Mouse (Mus musculus): ENCODE data around the gene Psip1. TPM values are rescaled to one million over a fixed set of nuclear protein-coding genes. Genes with fewer than 3 reads are reported as not detected.

The Psip1 gene
- polyA plus RNA-seq, 1 experiment from 2014 or later = 396 TPM

GRCm38 (mm10) chr4:83439045-83439444, 47.2 kb downstream of the Psip1 start:
- Histone ChIP-seq H3K9ac (replicated peaks; ENCODE audit: low read length) (no peak overlapping the region), H3K4me1 (ENCODE audit: control insufficient read depth, insufficient read depth, low read length) (no peaks in the 10 kb centered on the region), H3K4me3 (replicated peaks; ENCODE audit: low read depth, low read length) (no peak overlapping the region), H3K27ac (replicated peaks; ENCODE audit: low read depth, low read length) (no peak overlapping the region), H3K4me2 (ENCODE audit: low read length) (no peak overlapping the region), H3K27me3 (ENCODE audit: control insufficient read depth, insufficient read depth, low read length) (no peaks in the 10 kb centered on the region), H3K36me3 (ENCODE audit: control insufficient read depth, insufficient read depth, low read length) (peaks cover 82% of the 10 kb centered on the region), H3K9me3 (ENCODE audit: control insufficient read depth, low read length) (no peaks in the 10 kb centered on the region)
- ATAC-seq (ENCODE audit: low FRiP score, low TSS enrichment) = no peak
- 38% methylated on average over 5 of the region's 5 CpGs for WGBS
- DNase-seq = no peak

- H3K4me2 ChIP-seq (ENCODE audit: low read length) = no peak overlapping the region
- no peaks in the 10 kb centered on the region for H3K27me3 ChIP-seq (ENCODE audit: control insufficient read depth, insufficient read depth, low read length)
- no peak for ATAC-seq (ENCODE audit: low FRiP score, low TSS enrichment)
- H3K9me3 ChIP-seq (ENCODE audit: control insufficient read depth, low read length) = no peaks in the 10 kb centered on the region
- no peaks in the 10 kb centered on the region for H3K4me1 ChIP-seq (ENCODE audit: control insufficient read depth, insufficient read depth, low read length)
- no peak for DNase-seq
- H3K4me3 ChIP-seq (replicated peaks; ENCODE audit: low read depth, low read length) = no peak overlapping the region
- peaks cover 91% of the 10 kb centered on the region for H3K36me3 ChIP-seq (ENCODE audit: control insufficient read depth, insufficient read depth, low read length)
- no peak overlapping the region for H3K27ac ChIP-seq (replicated peaks; ENCODE audit: low read depth, low read length)
- no peak overlapping the region for H3K9ac ChIP-seq (replicated peaks; ENCODE audit: low read length)
Observed at GRCm38 (mm10) chr4:83438116-83438515, 48.1 kb downstream of the Psip1 start.

GRCm38 (mm10) chr4:83436375-83436774, 49.9 kb downstream of the Psip1 start:
- Histone ChIP-seq H3K4me2 (ENCODE audit: low read length) (no peak overlapping the region), H3K9me3 (ENCODE audit: control insufficient read depth, low read length) (no peaks in the 10 kb centered on the region), H3K9ac (replicated peaks; ENCODE audit: low read length) (no peak overlapping the region), H3K27me3 (ENCODE audit: control insufficient read depth, insufficient read depth, low read length) (no peaks in the 10 kb centered on the region), H3K4me1 (ENCODE audit: control insufficient read depth, insufficient read depth, low read length) (no peaks in the 10 kb centered on the region), H3K4me3 (replicated peaks; ENCODE audit: low read depth, low read length) (no peak overlapping the region), H3K36me3 (ENCODE audit: control insufficient read depth, insufficient read depth, low read length) (peaks cover 91% of the 10 kb centered on the region), H3K27ac (replicated peaks; ENCODE audit: low read depth, low read length) (no peak overlapping the region)
- DNase-seq (no peak), ATAC-seq (ENCODE audit: low FRiP score, low TSS enrichment) (no peak)
- WGBS = 95% methylated on average over 8 of the region's 8 CpGs

GRCm38 (mm10) chr4:83432901-83433300, 53.4 kb downstream of the Psip1 start:
- no peaks in the 10 kb centered on the region for H3K9me3 ChIP-seq (ENCODE audit: control insufficient read depth, low read length)
- H3K9ac ChIP-seq (replicated peaks; ENCODE audit: low read length) = no peak overlapping the region
- H3K4me2 ChIP-seq (ENCODE audit: low read length) = no peak overlapping the region
- 98% methylated on average over 6 of the region's 6 CpGs for WGBS
- no peaks in the 10 kb centered on the region for H3K27me3 ChIP-seq (ENCODE audit: control insufficient read depth, insufficient read depth, low read length)
- H3K4me3 ChIP-seq (replicated peaks; ENCODE audit: low read depth, low read length) = no peak overlapping the region
- H3K36me3 ChIP-seq (ENCODE audit: control insufficient read depth, insufficient read depth, low read length) = peaks cover 79% of the 10 kb centered on the region
- ATAC-seq (ENCODE audit: low FRiP score, low TSS enrichment) = no peak
- DNase-seq = no peak
- H3K4me1 ChIP-seq (ENCODE audit: control insufficient read depth, insufficient read depth, low read length) = no peaks in the 10 kb centered on the region
- H3K27ac ChIP-seq (replicated peaks; ENCODE audit: low read depth, low read length) = no peak overlapping the region

GRCm38 (mm10) chr4:83431950-83432349, 54.3 kb downstream of the Psip1 start:
- Histone ChIP-seq H3K4me1 (ENCODE audit: control insufficient read depth, insufficient read depth, low read length) (no peaks in the 10 kb centered on the region), H3K4me3 (replicated peaks; ENCODE audit: low read depth, low read length) (no peak overlapping the region), H3K27me3 (ENCODE audit: control insufficient read depth, insufficient read depth, low read length) (no peaks in the 10 kb centered on the region), H3K36me3 (ENCODE audit: control insufficient read depth, insufficient read depth, low read length) (peaks cover 78% of the 10 kb centered on the region), H3K27ac (replicated peaks; ENCODE audit: low read depth, low read length) (no peak overlapping the region), H3K4me2 (ENCODE audit: low read length) (no peak overlapping the region), H3K9ac (replicated peaks; ENCODE audit: low read length) (no peak overlapping the region), H3K9me3 (ENCODE audit: control insufficient read depth, low read length) (no peaks in the 10 kb centered on the region)
- 94% methylated on average over 7 of the region's 7 CpGs for WGBS
- no peak for DNase-seq
- no peak for ATAC-seq (ENCODE audit: low FRiP score, low TSS enrichment)

GRCm38 (mm10) chr4:83428845-83429244, 57.4 kb downstream of the Psip1 start:
- H3K9ac ChIP-seq (replicated peaks; ENCODE audit: low read length) = no peak overlapping the region
- H3K27ac ChIP-seq (replicated peaks; ENCODE audit: low read depth, low read length) = no peak overlapping the region
- H3K9me3 ChIP-seq (ENCODE audit: control insufficient read depth, low read length) = no peaks in the 10 kb centered on the region
- peaks cover 70% of the 10 kb centered on the region for H3K36me3 ChIP-seq (ENCODE audit: control insufficient read depth, insufficient read depth, low read length)
- no peak for ATAC-seq (ENCODE audit: low FRiP score, low TSS enrichment)
- no peaks in the 10 kb centered on the region for H3K4me1 ChIP-seq (ENCODE audit: control insufficient read depth, insufficient read depth, low read length)
- 91% methylated on average over 4 of the region's 4 CpGs for WGBS
- no peak overlapping the region for H3K4me2 ChIP-seq (ENCODE audit: low read length)
- H3K4me3 ChIP-seq (replicated peaks; ENCODE audit: low read depth, low read length) = no peak overlapping the region
- DNase-seq = no peak
- no peaks in the 10 kb centered on the region for H3K27me3 ChIP-seq (ENCODE audit: control insufficient read depth, insufficient read depth, low read length)

GRCm38 (mm10) chr4:83427696-83428095, 58.6 kb downstream of the Psip1 start:
- Histone ChIP-seq H3K27ac (replicated peaks; ENCODE audit: low read depth, low read length) (no peak overlapping the region), H3K9me3 (ENCODE audit: control insufficient read depth, low read length) (no peaks in the 10 kb centered on the region), H3K4me3 (replicated peaks; ENCODE audit: low read depth, low read length) (no peak overlapping the region), H3K27me3 (ENCODE audit: control insufficient read depth, insufficient read depth, low read length) (no peaks in the 10 kb centered on the region), H3K9ac (replicated peaks; ENCODE audit: low read length) (no peak overlapping the region), H3K4me2 (ENCODE audit: low read length) (no peak overlapping the region), H3K36me3 (ENCODE audit: control insufficient read depth, insufficient read depth, low read length) (peaks cover 70% of the 10 kb centered on the region), H3K4me1 (ENCODE audit: control insufficient read depth, insufficient read depth, low read length) (no peaks in the 10 kb centered on the region)
- ATAC-seq (ENCODE audit: low FRiP score, low TSS enrichment) = no peak
- WGBS = 97% methylated on average over 8 of the region's 8 CpGs
- no peak for DNase-seq

GRCm38 (mm10) chr4:83427141-83427540, 59.1 kb downstream of the Psip1 start:
- DNase-seq = no peak
- H3K27ac ChIP-seq (replicated peaks; ENCODE audit: low read depth, low read length) = no peak overlapping the region

GRCm38 (mm10) chr4:83425119-83425518, 61.1 kb downstream of the Psip1 start:
- peaks cover 69% of the 10 kb centered on the region for H3K36me3 ChIP-seq (ENCODE audit: control insufficient read depth, insufficient read depth, low read length)
- ATAC-seq (ENCODE audit: low FRiP score, low TSS enrichment) = no peak
- 97% methylated on average over 4 of the region's 4 CpGs for WGBS

More at GRCm38 (mm10) chr4:83427141-83427540, 59.1 kb downstream of the Psip1 start:
- no peak overlapping the region for H3K9ac ChIP-seq (replicated peaks; ENCODE audit: low read length)
- ATAC-seq (ENCODE audit: low FRiP score, low TSS enrichment) = no peak
- whole genome bisulfite sequencing = 96% methylated on average over 7 of the region's 7 CpGs
- H3K4me3 ChIP-seq (replicated peaks; ENCODE audit: low read depth, low read length) = no peak overlapping the region
- peaks cover 69% of the 10 kb centered on the region for H3K36me3 ChIP-seq (ENCODE audit: control insufficient read depth, insufficient read depth, low read length)
- no peaks in the 10 kb centered on the region for H3K27me3 ChIP-seq (ENCODE audit: control insufficient read depth, insufficient read depth, low read length)
- H3K9me3 ChIP-seq (ENCODE audit: control insufficient read depth, low read length) = no peaks in the 10 kb centered on the region
- H3K4me1 ChIP-seq (ENCODE audit: control insufficient read depth, insufficient read depth, low read length) = no peaks in the 10 kb centered on the region
- no peak overlapping the region for H3K4me2 ChIP-seq (ENCODE audit: low read length)

More at GRCm38 (mm10) chr4:83425119-83425518, 61.1 kb downstream of the Psip1 start:
- H3K4me2 ChIP-seq (ENCODE audit: low read length) = no peak overlapping the region
- H3K27ac ChIP-seq (replicated peaks; ENCODE audit: low read depth, low read length) = no peak overlapping the region
- no peak for DNase-seq
- no peak overlapping the region for H3K4me3 ChIP-seq (replicated peaks; ENCODE audit: low read depth, low read length)
- no peaks in the 10 kb centered on the region for H3K27me3 ChIP-seq (ENCODE audit: control insufficient read depth, insufficient read depth, low read length)
- no peaks in the 10 kb centered on the region for H3K9me3 ChIP-seq (ENCODE audit: control insufficient read depth, low read length)
- no peak overlapping the region for H3K9ac ChIP-seq (replicated peaks; ENCODE audit: low read length)
- H3K4me1 ChIP-seq (ENCODE audit: control insufficient read depth, insufficient read depth, low read length) = no peaks in the 10 kb centered on the region
